Mouse (Mus musculus): ENCODE data around the gene Shq1. TPM values are rescaled to one million over a fixed set of nuclear protein-coding genes. Genes with fewer than 3 reads are reported as not detected.

The Shq1 gene
- polyA plus RNA-seq (2014; fragmentation: Nextera tagmentation; extraction: Ambion mirVana), result 16.1 and 17.0 TPM in 2 replicates

GRCm38 (mm10) chr6:100670880-100671344 lies at the start of gene Shq1:
Gene Shq1, minus strand, starts transcription at chr6:100671157.
- Histone ChIP-seq H3K4me3 (ENCODE audit: low read depth, low read length) (peak within 1 kb of the TSS; percentile 88), H3K27me3 (ENCODE audit: control insufficient read depth, insufficient read depth, low read length) (no peaks in the 10 kb centered on the region), H3K27ac (ENCODE audit: low read depth, low read length) (no peak within 1 kb of the TSS), H3K9me3 (ENCODE audit: control insufficient read depth, low read length) (no peaks in the 10 kb centered on the region), H3K9ac (ENCODE audit: low read length) (peak within 1 kb of the TSS; percentile 56), H3K36me3 (ENCODE audit: control insufficient read depth, insufficient read depth, low read length) (no peaks in the 10 kb centered on the region), H3K4me2 (ENCODE audit: low read depth) (peak within 1 kb of the TSS; percentile 68), H3K4me1 (ENCODE audit: control insufficient read depth, insufficient read depth, low read length) (peaks cover 3% of the 10 kb centered on the region; the same call in 1 of the 2 replicates)
- ATAC-seq (ENCODE audit: insufficient read depth, low FRiP score, low TSS enrichment), result peak; percentile 91
- DNase-seq (ENCODE audit: low spot score), result peak; percentile 90
- under 1% methylated on average over 49 of the region's 49 CpGs for WGBS

- ATAC-seq (ENCODE audit: insufficient read depth, low FRiP score, low TSS enrichment), result no peak
- Histone ChIP-seq H3K27ac (ENCODE audit: low read depth, low read length) (no peak overlapping the region), H3K9ac (ENCODE audit: low read length) (no peak overlapping the region), H3K36me3 (ENCODE audit: control insufficient read depth, insufficient read depth, low read length) (no peaks in the 10 kb centered on the region), H3K4me1 (ENCODE audit: control insufficient read depth, insufficient read depth, low read length) (no peaks in the 10 kb centered on the region), H3K27me3 (ENCODE audit: control insufficient read depth, insufficient read depth, low read length) (no peaks in the 10 kb centered on the region), H3K9me3 (ENCODE audit: control insufficient read depth, low read length) (no peaks in the 10 kb centered on the region), H3K4me2 (ENCODE audit: low read depth) (no peak overlapping the region), H3K4me3 (ENCODE audit: low read depth, low read length) (no peak overlapping the region)
- WGBS, result 81% methylated on average over 6 of the region's 6 CpGs
- DNase-seq (ENCODE audit: low spot score), result no peak
Measured at GRCm38 (mm10) chr6:100720098-100720501, 49.1 kb upstream of the Shq1 start.

GRCm38 (mm10) chr6:100716817-100717216 lies 45.9 kb upstream of the Shq1 start:
- Histone ChIP-seq H3K27ac (ENCODE audit: low read depth, low read length) (no peak overlapping the region), H3K4me2 (ENCODE audit: low read depth) (no peak overlapping the region), H3K9ac (ENCODE audit: low read length) (no peak overlapping the region), H3K4me1 (ENCODE audit: control insufficient read depth, insufficient read depth, low read length) (no peaks in the 10 kb centered on the region), H3K4me3 (ENCODE audit: low read depth, low read length) (no peak overlapping the region), H3K27me3 (ENCODE audit: control insufficient read depth, insufficient read depth, low read length) (no peaks in the 10 kb centered on the region), H3K36me3 (ENCODE audit: control insufficient read depth, insufficient read depth, low read length) (no peaks in the 10 kb centered on the region), H3K9me3 (ENCODE audit: control insufficient read depth, low read length) (no peaks in the 10 kb centered on the region)
- DNase-seq (ENCODE audit: low spot score) (no peak), ATAC-seq (ENCODE audit: insufficient read depth, low FRiP score, low TSS enrichment) (no peak)
- WGBS, result 81% methylated on average over 8 of the region's 8 CpGs

- Histone ChIP-seq H3K36me3 (ENCODE audit: control insufficient read depth, insufficient read depth, low read length) (no peaks in the 10 kb centered on the region), H3K4me2 (ENCODE audit: low read depth) (no peak overlapping the region), H3K4me3 (ENCODE audit: low read depth, low read length) (no peak overlapping the region), H3K9ac (ENCODE audit: low read length) (no peak overlapping the region), H3K27me3 (ENCODE audit: control insufficient read depth, insufficient read depth, low read length) (no peaks in the 10 kb centered on the region), H3K27ac (ENCODE audit: low read depth, low read length) (no peak overlapping the region), H3K4me1 (ENCODE audit: control insufficient read depth, insufficient read depth, low read length) (no peaks in the 10 kb centered on the region), H3K9me3 (ENCODE audit: control insufficient read depth, low read length) (no peaks in the 10 kb centered on the region)
- ATAC-seq (ENCODE audit: insufficient read depth, low FRiP score, low TSS enrichment), result no peak
- WGBS, result 79% methylated on average over 7 of the region's 7 CpGs
- no peak for DNase-seq (ENCODE audit: low spot score)
Measured at GRCm38 (mm10) chr6:100716152-100716551, 45.2 kb upstream of the Shq1 start.

GRCm38 (mm10) chr6:100715296-100715828 lies 44.4 kb upstream of the Shq1 start:
- Histone ChIP-seq H3K9me3 (ENCODE audit: control insufficient read depth, low read length) (no peaks in the 10 kb centered on the region), H3K27me3 (ENCODE audit: control insufficient read depth, insufficient read depth, low read length) (no peaks in the 10 kb centered on the region), H3K4me3 (ENCODE audit: low read depth, low read length) (no peak overlapping the region), H3K4me1 (ENCODE audit: control insufficient read depth, insufficient read depth, low read length) (no peaks in the 10 kb centered on the region), H3K9ac (ENCODE audit: low read length) (no peak overlapping the region), H3K27ac (ENCODE audit: low read depth, low read length) (no peak overlapping the region), H3K36me3 (ENCODE audit: control insufficient read depth, insufficient read depth, low read length) (no peaks in the 10 kb centered on the region), H3K4me2 (ENCODE audit: low read depth) (no peak overlapping the region)
- ATAC-seq (ENCODE audit: insufficient read depth, low FRiP score, low TSS enrichment) (no peak), DNase-seq (ENCODE audit: low spot score) (no peak)
- 85% methylated on average over 8 of the region's 8 CpGs for WGBS

- no peaks in the 10 kb centered on the region for H3K36me3 ChIP-seq (ENCODE audit: control insufficient read depth, insufficient read depth, low read length)
- H3K9ac ChIP-seq (ENCODE audit: low read length), result no peak overlapping the region
- no peaks in the 10 kb centered on the region for H3K4me1 ChIP-seq (ENCODE audit: control insufficient read depth, insufficient read depth, low read length)
- H3K4me2 ChIP-seq (ENCODE audit: low read depth), result no peak overlapping the region
- no peak overlapping the region for H3K27ac ChIP-seq (ENCODE audit: low read depth, low read length)
- 73% methylated on average over 5 of the region's 5 CpGs for WGBS
- no peaks in the 10 kb centered on the region for H3K27me3 ChIP-seq (ENCODE audit: control insufficient read depth, insufficient read depth, low read length)
- H3K9me3 ChIP-seq (ENCODE audit: control insufficient read depth, low read length), result no peaks in the 10 kb centered on the region
- DNase-seq (ENCODE audit: low spot score), result no peak
- H3K4me3 ChIP-seq (ENCODE audit: low read depth, low read length), result no peak overlapping the region
- ATAC-seq (ENCODE audit: insufficient read depth, low FRiP score, low TSS enrichment), result no peak
Measured at GRCm38 (mm10) chr6:100710866-100711265, 39.9 kb upstream of the Shq1 start.

- Histone ChIP-seq H3K4me2 (ENCODE audit: low read depth) (no peak overlapping the region), H3K9ac (ENCODE audit: low read length) (no peak overlapping the region), H3K4me1 (ENCODE audit: control insufficient read depth, insufficient read depth, low read length) (no peaks in the 10 kb centered on the region), H3K4me3 (ENCODE audit: low read depth, low read length) (no peak overlapping the region), H3K27me3 (ENCODE audit: control insufficient read depth, insufficient read depth, low read length) (0 out of 2 replicates have a peak, but pooled peaks cover 3% of the 10 kb centered on the region), H3K9me3 (ENCODE audit: control insufficient read depth, low read length) (no peaks in the 10 kb centered on the region), H3K27ac (ENCODE audit: low read depth, low read length) (no peak overlapping the region), H3K36me3 (ENCODE audit: control insufficient read depth, insufficient read depth, low read length) (no peaks in the 10 kb centered on the region)
- DNase-seq (ENCODE audit: low spot score), result no peak
- WGBS, result 44% methylated on average over 4 of the region's 4 CpGs
- ATAC-seq (ENCODE audit: insufficient read depth, low FRiP score, low TSS enrichment), result no peak
Measured at GRCm38 (mm10) chr6:100710170-100710569, 39.2 kb upstream of the Shq1 start.

GRCm38 (mm10) chr6:100709483-100709882 lies 38.5 kb upstream of the Shq1 start:
- 22% methylated on average over 7 of the region's 7 CpGs for WGBS
- no peak for ATAC-seq (ENCODE audit: insufficient read depth, low FRiP score, low TSS enrichment)
- DNase-seq (ENCODE audit: low spot score), result peak; percentile 53
- H3K36me3 ChIP-seq (ENCODE audit: control insufficient read depth, insufficient read depth, low read length), result no peaks in the 10 kb centered on the region
- no peaks in the 10 kb centered on the region for H3K9me3 ChIP-seq (ENCODE audit: control insufficient read depth, low read length)
- H3K9ac ChIP-seq (ENCODE audit: low read length), result no peak overlapping the region
- H3K4me3 ChIP-seq (ENCODE audit: low read depth, low read length), result no peak overlapping the region
- H3K4me2 ChIP-seq (ENCODE audit: low read depth), result no peak overlapping the region
- H3K4me1 ChIP-seq (ENCODE audit: control insufficient read depth, insufficient read depth, low read length), result no peaks in the 10 kb centered on the region
- H3K27me3 ChIP-seq (ENCODE audit: control insufficient read depth, insufficient read depth, low read length), result 0 out of 2 replicates have a peak, but pooled peaks cover 3% of the 10 kb centered on the region
- H3K27ac ChIP-seq (ENCODE audit: low read depth, low read length), result no peak overlapping the region

GRCm38 (mm10) chr6:100708996-100709395 lies 38.0 kb upstream of the Shq1 start:
- Histone ChIP-seq H3K4me3 (ENCODE audit: low read depth, low read length) (no peak overlapping the region), H3K4me2 (ENCODE audit: low read depth) (no peak overlapping the region), H3K36me3 (ENCODE audit: control insufficient read depth, insufficient read depth, low read length) (no peaks in the 10 kb centered on the region), H3K27me3 (ENCODE audit: control insufficient read depth, insufficient read depth, low read length) (0 out of 2 replicates have a peak, but pooled peaks cover 3% of the 10 kb centered on the region), H3K4me1 (ENCODE audit: control insufficient read depth, insufficient read depth, low read length) (no peaks in the 10 kb centered on the region), H3K9ac (ENCODE audit: low read length) (no peak overlapping the region), H3K27ac (ENCODE audit: low read depth, low read length) (no peak overlapping the region), H3K9me3 (ENCODE audit: control insufficient read depth, low read length) (no peaks in the 10 kb centered on the region)
- ATAC-seq (ENCODE audit: insufficient read depth, low FRiP score, low TSS enrichment) (no peak), DNase-seq (ENCODE audit: low spot score) (no peak)
- WGBS, result 86% methylated on average over 9 of the region's 9 CpGs
